Mouse (Mus musculus) kidney, adult 2 months (tissue): ENCODE measurements around the gene Pcyt1b. TPM values are rescaled to one million over a fixed set of nuclear protein-coding genes. Genes with fewer than 3 reads are reported as not detected.

Experiments used
- DNase-seq: peaks from one replicate; pipeline ENCODE4 v3.0.0; 2021
- H3K27ac ChIP-seq: fragments of 200-500 bp; 2 replicates; pipeline ENCODE4 v1.5.1; 2012; ENCODE audit warnings: low read depth, low read length, control low read depth, inconsistent platforms; ENCODE audit not compliant: insufficient read depth
- H3K27me3 ChIP-seq: fragments of 200-500 bp; replicated peaks from 2 replicates; pipeline ENCODE4 v1.6.1; 2012; ENCODE audit warnings: mild to moderate bottlenecking, moderate library complexity, low read length, inconsistent platforms; ENCODE audit not compliant: control insufficient read depth, insufficient read depth
- H3K36me3 ChIP-seq: fragments of 200-500 bp; 2 replicates; pipeline ENCODE4 v1.6.1; 2012; ENCODE audit warnings: mild to moderate bottlenecking, moderate library complexity, low read length, inconsistent platforms; ENCODE audit not compliant: control insufficient read depth, insufficient read depth
- H3K4me1 ChIP-seq: fragments of 200-500 bp; 2 replicates; pipeline ENCODE4 v1.6.1; 2011; ENCODE audit warnings: low read length; ENCODE audit not compliant: control insufficient read depth, insufficient read depth
- H3K4me3 ChIP-seq: fragments of 200-500 bp; 2 replicates; pipeline ENCODE4 v1.5.1; 2011; ENCODE audit warnings: mild to moderate bottlenecking, low read depth, low read length, control low read depth; ENCODE audit not compliant: insufficient read depth
- CTCF ChIP-seq: fragments of 200-500 bp; conservative IDR thresholded peaks from 2 replicates; pipeline ENCODE4 v1.5.1; 2011; ENCODE audit warnings: low read depth, mild to moderate bottlenecking, control low read depth, low read length, moderate library complexity, mixed read lengths; ENCODE audit not compliant: insufficient read depth, insufficient read length
- POLR2A ChIP-seq: fragments of 200-500 bp; IDR thresholded peaks from one replicate; pipeline ENCODE4 v1.6.1; 2011; ENCODE audit warnings: low read depth, low read length, control low read depth
- polyA plus RNA-seq: library from polyadenylated mRNA; depleted of rRNA; stranded (reverse); fragments of >200 nt; gene quantifications from 2 replicates; pipeline ENCODE4 v1.2.3, GENCODE M21; 2012; rRNA removed

Gene Pcyt1b
- polyA plus RNA-seq, 1 experiment, result 0.11 TPM

GRCm38 (mm10) chrX:93793168-93793567, 138.5 kb downstream of the Pcyt1b start:
- Histone ChIP-seq H3K4me1 (no peaks in the 10 kb centered on the region), H3K36me3 (no peaks in the 10 kb centered on the region), H3K27ac (no peak overlapping the region), H3K27me3 (no peaks in the 10 kb centered on the region), H3K4me3 (no peak overlapping the region)
- peak; percentile 43 for DNase-seq
- peak; percentile 58 for TF ChIP-seq CTCF
- no peak for TF ChIP-seq POLR2A

Other genes with a start within 250 kb of the Pcyt1b start
- gene Pola1, start 22.7 kb upstream of the Pcyt1b start, polyA plus RNA-seq, result 0.26 and 0.45 TPM in 2 replicates
- gene Pdk3, start 177.3 kb downstream of the Pcyt1b start, polyA plus RNA-seq, result 25.1 and 25.2 TPM in 2 replicates